Comparison of ENCODE assay signal across 16 mouse cellular contexts in the genomic region with DNA sequence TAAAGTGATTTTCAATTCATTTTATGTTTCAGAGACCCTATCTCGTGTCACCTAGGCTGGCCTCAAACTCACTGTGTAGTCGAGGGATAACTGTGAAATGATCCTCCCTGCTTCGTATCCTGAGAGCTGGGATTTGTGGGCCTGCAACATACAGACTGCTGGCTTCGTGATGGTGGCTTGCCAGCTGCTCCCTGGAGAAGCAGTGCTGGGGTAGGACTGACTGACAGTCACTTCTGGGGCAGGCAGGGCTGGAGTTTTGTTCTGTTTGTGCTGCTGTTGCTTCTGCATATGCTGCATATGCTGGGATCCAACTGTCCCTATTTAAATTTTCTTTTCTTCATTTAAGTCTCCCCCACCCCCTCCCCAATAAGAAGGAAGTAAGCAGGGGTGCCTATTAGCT.
DNase-seq lines count a peak whose midpoint lies in the region; ATAC-seq and TF ChIP-seq lines count a peak whose summit lies in the region.
"Had no signal": no experiment of that assay in that cellular context is flagged by ENCODE, and none has a peak within 500 bp of the region (broad histone marks: within the 10 kb centered on the region; RNA-seq: fewer than 3 reads in every experiment).

No protein-coding gene starts in this region.

- H3K27ac ChIP-seq in embryonic facial prominence, embryonic 14.5 days (replicated peaks; ENCODE audit: low read depth, low read length) = no peak overlapping the region
- no peak overlapping the region for H3K27ac ChIP-seq in embryonic facial prominence, embryonic 10.5 days (replicated peaks)
- H3K27ac ChIP-seq in heart, embryonic 13.5 days (replicated peaks) = 0 out of 2 replicates have a peak overlapping the region, but pooled peaks have one; percentile 63
- H3K27ac ChIP-seq in liver, embryonic 15.5 days (replicated peaks) = peak overlapping the region; percentile 6; the same call in 1 of the 2 replicates
- H3K27ac ChIP-seq in liver, embryonic 11.5 days (ENCODE audit: low read depth, low read length) = no peak overlapping the region
- H3K27ac ChIP-seq in liver, postnatal 0 days (ENCODE audit: low read depth) = 0 out of 2 replicates have a peak overlapping the region, but pooled peaks have one; percentile 0
- H3K27ac ChIP-seq in intestine, embryonic 15.5 days = no peak overlapping the region
- H3K27ac ChIP-seq: heart, adult 2 months; hindbrain, embryonic 12.5 days; midbrain, embryonic 12.5 days; neural tube, embryonic 13.5 days had no signal

- no peak overlapping the region for H3K4me3 ChIP-seq in embryonic facial prominence, embryonic 14.5 days (ENCODE audit: low read depth, low read length)
- H3K4me3 ChIP-seq in embryonic facial prominence, embryonic 10.5 days = no peak overlapping the region
- H3K4me3 ChIP-seq in heart, embryonic 13.5 days = no peak overlapping the region
- H3K4me3 ChIP-seq in liver, embryonic 15.5 days (replicated peaks) = no peak overlapping the region
- H3K4me3 ChIP-seq in liver, embryonic 11.5 days (ENCODE audit: low read depth, low read length) = no peak overlapping the region
- H3K4me3 ChIP-seq in liver, postnatal 0 days (ENCODE audit: low read depth, low read length) = no peak overlapping the region
- no peak overlapping the region for H3K4me3 ChIP-seq in intestine, embryonic 15.5 days (replicated peaks)
- H3K4me3 ChIP-seq: heart, adult 2 months; hindbrain, embryonic 12.5 days; midbrain, embryonic 12.5 days; neural tube, embryonic 13.5 days had no signal

- 46% methylated on average over 4 of the region's 4 CpGs for WGBS in embryonic facial prominence, embryonic 14.5 days
- 74% methylated on average over 4 of the region's 4 CpGs for WGBS in embryonic facial prominence, embryonic 10.5 days
- 53% methylated on average over 4 of the region's 4 CpGs for WGBS in heart, embryonic 13.5 days
- WGBS in liver, embryonic 15.5 days (ENCODE audit: insufficient replicate concordance) = 65% methylated on average over 4 of the region's 4 CpGs
- 83% methylated on average over 4 of the region's 4 CpGs for WGBS in liver, embryonic 11.5 days
- WGBS in liver, postnatal 0 days (ENCODE audit: insufficient replicate concordance) = 66% methylated on average over 4 of the region's 4 CpGs
- 75% methylated on average over 4 of the region's 4 CpGs for WGBS in intestine, embryonic 15.5 days

- H3K4me2 ChIP-seq in embryonic facial prominence, embryonic 14.5 days (ENCODE audit: low read depth, low read length) = no peak overlapping the region
- no peak overlapping the region for H3K4me2 ChIP-seq in heart, embryonic 13.5 days
- H3K4me2 ChIP-seq in liver, embryonic 15.5 days = no peak overlapping the region
- no peak overlapping the region for H3K4me2 ChIP-seq in liver, embryonic 11.5 days
- H3K4me2 ChIP-seq in liver, postnatal 0 days (ENCODE audit: low read depth, low read length) = no peak overlapping the region
- no peak overlapping the region for H3K4me2 ChIP-seq in intestine, embryonic 15.5 days (replicated peaks)
- H3K4me2 ChIP-seq: hindbrain, embryonic 12.5 days; midbrain, embryonic 12.5 days; neural tube, embryonic 13.5 days had no signal

- no peak for TF ChIP-seq CTCF in liver, postnatal 0 days (IDR thresholded peaks at IDR 0.05; ENCODE audit: low read depth)

- no peak for DNase-seq in embryonic facial prominence, embryonic 14.5 days (ENCODE audit: low spot score)
- no peak for DNase-seq in embryonic facial prominence, embryonic 10.5 days (ENCODE audit: low spot score)
- no peak for DNase-seq in heart, adult 8-10 months (ENCODE audit: low spot score)
- no peak for DNase-seq in liver, embryonic 11.5 days (ENCODE audit: low spot score)
- DNase-seq in liver, postnatal 0 days = no peak
- DNase-seq: cerebellum, adult 9-11 months; kidney, adult 11 months; retina, postnatal 1 day; thymus, postnatal 14 days had no signal

- no peak for TF ChIP-seq EP300 in liver, postnatal 0 days (IDR thresholded peaks at IDR 0.05; ENCODE audit: low read depth)

- peak; percentile 30; the same call in 1 of the 2 replicates for ATAC-seq in embryonic facial prominence, embryonic 14.5 days (ENCODE audit: low read depth)
- no peak; the same call in 1 of the 2 replicates for ATAC-seq in heart, embryonic 13.5 days (ENCODE audit: extremely low read depth, insufficient number of reproducible peaks, low FRiP score, low TSS enrichment)
- ATAC-seq in liver, embryonic 15.5 days (ENCODE audit: insufficient read depth) = no peak
- no peak for ATAC-seq in liver, embryonic 11.5 days (replicated peaks; ENCODE audit: low FRiP score)
- ATAC-seq in liver, postnatal 0 days = no peak
- no peak for ATAC-seq in intestine, embryonic 15.5 days

- H3K9ac ChIP-seq in embryonic facial prominence, embryonic 14.5 days (ENCODE audit: low read depth, low read length) = no peak overlapping the region
- H3K9ac ChIP-seq in heart, embryonic 13.5 days = no peak overlapping the region
- H3K9ac ChIP-seq in liver, embryonic 15.5 days = no peak overlapping the region
- H3K9ac ChIP-seq in liver, embryonic 11.5 days (ENCODE audit: low read depth, low read length) = no peak overlapping the region
- no peak overlapping the region for H3K9ac ChIP-seq in liver, postnatal 0 days (replicated peaks)
- no peak overlapping the region for H3K9ac ChIP-seq in intestine, embryonic 15.5 days
- H3K9ac ChIP-seq: hindbrain, embryonic 12.5 days; midbrain, embryonic 12.5 days; neural tube, embryonic 13.5 days had no signal

- H3K9me3 ChIP-seq in embryonic facial prominence, embryonic 14.5 days (ENCODE audit: control insufficient read depth, low read length) = no peaks in the 10 kb centered on the region
- no peaks in the 10 kb centered on the region for H3K9me3 ChIP-seq in embryonic facial prominence, embryonic 10.5 days
- H3K9me3 ChIP-seq in heart, embryonic 13.5 days = no peaks in the 10 kb centered on the region
- H3K9me3 ChIP-seq in liver, embryonic 15.5 days (replicated peaks) = no peaks in the 10 kb centered on the region
- no peaks in the 10 kb centered on the region for H3K9me3 ChIP-seq in liver, embryonic 11.5 days (ENCODE audit: control insufficient read depth, low read length)
- no peaks in the 10 kb centered on the region for H3K9me3 ChIP-seq in liver, postnatal 0 days (ENCODE audit: low read length)
- no peaks in the 10 kb centered on the region for H3K9me3 ChIP-seq in intestine, embryonic 15.5 days
- H3K9me3 ChIP-seq: hindbrain, embryonic 12.5 days; midbrain, embryonic 12.5 days; neural tube, embryonic 13.5 days had no signal

- no peaks in the 10 kb centered on the region for H3K36me3 ChIP-seq in embryonic facial prominence, embryonic 14.5 days (ENCODE audit: control insufficient read depth, insufficient read depth, low read length)
- H3K36me3 ChIP-seq in embryonic facial prominence, embryonic 10.5 days (replicated peaks) = 0 out of 2 replicates have a peak, but pooled peaks cover 2% of the 10 kb centered on the region
- no peaks in the 10 kb centered on the region for H3K36me3 ChIP-seq in heart, embryonic 13.5 days
- no peaks in the 10 kb centered on the region for H3K36me3 ChIP-seq in liver, embryonic 15.5 days (replicated peaks)
- no peaks in the 10 kb centered on the region; the same call in 1 of the 2 replicates for H3K36me3 ChIP-seq in liver, embryonic 11.5 days (ENCODE audit: control insufficient read depth, insufficient read depth, low read length)
- H3K36me3 ChIP-seq in liver, postnatal 0 days (replicated peaks; ENCODE audit: insufficient read depth, low read length) = peaks cover 3% of the 10 kb centered on the region; the same call in 1 of the 2 replicates
- no peaks in the 10 kb centered on the region for H3K36me3 ChIP-seq in intestine, embryonic 15.5 days
- H3K36me3 ChIP-seq: hindbrain, embryonic 12.5 days; midbrain, embryonic 12.5 days; neural tube, embryonic 13.5 days had no signal

- H3K4me1 ChIP-seq in embryonic facial prominence, embryonic 14.5 days (ENCODE audit: control insufficient read depth, insufficient read depth, low read length) = 0 out of 2 replicates have a peak, but pooled peaks cover 3% of the 10 kb centered on the region
- H3K4me1 ChIP-seq in embryonic facial prominence, embryonic 10.5 days = peaks cover 7% of the 10 kb centered on the region
- peaks cover 29% of the 10 kb centered on the region for H3K4me1 ChIP-seq in heart, embryonic 13.5 days
- peaks cover 48% of the 10 kb centered on the region for H3K4me1 ChIP-seq in liver, embryonic 15.5 days (replicated peaks)
- H3K4me1 ChIP-seq in liver, embryonic 11.5 days (replicated peaks; ENCODE audit: control insufficient read depth, insufficient read depth, low read length) = peaks cover 10% of the 10 kb centered on the region; the same call in 1 of the 2 replicates
- peaks cover 2% of the 10 kb centered on the region; the same call in 1 of the 2 replicates for H3K4me1 ChIP-seq in liver, postnatal 0 days (ENCODE audit: insufficient read depth)
- H3K4me1 ChIP-seq in intestine, embryonic 15.5 days (replicated peaks) = peaks cover 13% of the 10 kb centered on the region
- H3K4me1 ChIP-seq: midbrain, embryonic 12.5 days had no signal

- H3K27me3 ChIP-seq in embryonic facial prominence, embryonic 14.5 days (replicated peaks; ENCODE audit: control insufficient read depth, insufficient read depth, low read length) = no peaks in the 10 kb centered on the region
- H3K27me3 ChIP-seq in embryonic facial prominence, embryonic 10.5 days (replicated peaks; ENCODE audit: low read depth, poor library complexity, severe bottlenecking) = no peaks in the 10 kb centered on the region
- no peaks in the 10 kb centered on the region for H3K27me3 ChIP-seq in heart, embryonic 13.5 days (replicated peaks)
- no peaks in the 10 kb centered on the region for H3K27me3 ChIP-seq in liver, embryonic 15.5 days
- no peaks in the 10 kb centered on the region for H3K27me3 ChIP-seq in liver, embryonic 11.5 days (replicated peaks; ENCODE audit: control insufficient read depth, insufficient read depth, low read length)
- no peaks in the 10 kb centered on the region for H3K27me3 ChIP-seq in liver, postnatal 0 days (ENCODE audit: insufficient read depth, low read length)
- no peaks in the 10 kb centered on the region for H3K27me3 ChIP-seq in intestine, embryonic 15.5 days (replicated peaks)
- H3K27me3 ChIP-seq: hindbrain, embryonic 12.5 days; midbrain, embryonic 12.5 days; neural tube, embryonic 13.5 days had no signal

Comparison
In these comparisons a context has a peak if more than half of its experiments do, and no peak if none do; other contexts are left out.
1. H3K27ac ChIP-seq: peak in heart, embryonic 13.5 days (single experiment), liver, embryonic 15.5 days (single experiment) and liver, postnatal 0 days (single experiment); none in embryonic facial prominence, embryonic 14.5 days (single experiment), embryonic facial prominence, embryonic 10.5 days (single experiment), liver, embryonic 11.5 days (single experiment) and intestine, embryonic 15.5 days (single experiment).